ENCODE assay signal across 8 mouse cellular contexts in genomic region chr5:109996026-109996937, GRCm38 (mm10). TPM values are rescaled to one million over a fixed set of nuclear protein-coding genes. Genes with fewer than 3 reads are reported as not detected.
DNase-seq lines count a peak whose midpoint lies in the region; ATAC-seq and TF ChIP-seq lines count a peak whose summit lies in the region.
"Not testable (repeated sequence)": the region's sequence is repeated elsewhere in the genome, so short reads cannot be mapped to it uniquely, and the experiment has no call there.

Zfp932 (plus strand) TSS chr5:109996521.

- peak within 1 kb of the TSS; percentile 53 for H3K27ac ChIP-seq in MEL (ENCODE audit: control insufficient read depth, low read depth, low read length)
- not testable (repeated sequence) for H3K27ac ChIP-seq in hindbrain, embryonic 10.5 days; lung, embryonic 14.5 days (ENCODE audit: low read depth); neural tube, embryonic 15.5 days (replicated peaks)

- peak; percentile 92 for DNase-seq in MEL (ENCODE audit: low read depth, low spot score)
- DNase-seq in cerebellum, adult 18-20 months: peak; percentile 81 to 92
- DNase-seq in forelimb bud, embryonic 11.5 days (ENCODE audit: low read depth, low spot score): peak; percentile 63
- DNase-seq in hindbrain, embryonic 10.5 days (ENCODE audit: low spot score): peak; percentile 81
- DNase-seq in layer of hippocampus, adult 8-10 months (ENCODE audit: low spot score in 2 of 2): peak; percentile 81 to 82
- DNase-seq in lung, embryonic 14.5 days: not testable (repeated sequence)
- DNase-seq in thymus, adult 18-20 months: peak; percentile 64 to 73

- H3K4me2 ChIP-seq in lung, embryonic 14.5 days: peak within 1 kb of the TSS; percentile 60
- H3K4me2 ChIP-seq in neural tube, embryonic 15.5 days: not testable (repeated sequence)

- peak within 1 kb of the TSS; percentile 80 for H3K9ac ChIP-seq in MEL (ENCODE audit: control insufficient read depth, low read depth, low read length, poor library complexity, severe bottlenecking)
- H3K9ac ChIP-seq in lung, embryonic 14.5 days: peak within 1 kb of the TSS; percentile 51
- H3K9ac ChIP-seq in neural tube, embryonic 15.5 days (replicated peaks): not testable (repeated sequence)

- not testable (repeated sequence) for H3K9me3 ChIP-seq in MEL (replicated peaks; ENCODE audit: insufficient read depth, low read length); hindbrain, embryonic 10.5 days; lung, embryonic 14.5 days (ENCODE audit: low read depth, low read length); neural tube, embryonic 15.5 days (replicated peaks)

- not testable (repeated sequence) for H3K27me3 ChIP-seq in MEL (ENCODE audit: control insufficient read depth in 1 of 2, insufficient read depth in 2 of 2, low read length in 2 of 2); hindbrain, embryonic 10.5 days (ENCODE audit: insufficient read depth, poor library complexity, severe bottlenecking); lung, embryonic 14.5 days (ENCODE audit: insufficient read depth, low read length); neural tube, embryonic 15.5 days (replicated peaks)

- not testable (repeated sequence) for TF ChIP-seq CTCF in MEL (IDR thresholded peaks at IDR 0.05 in 2 of 3, conservative IDR thresholded peaks at IDR 0.05 in 1 of 3; ENCODE audit: control insufficient read depth in 1 of 3, insufficient read depth in 1 of 3, low read depth in 2 of 3, low read length in 3 of 3, poor library complexity in 1 of 3, severe bottlenecking in 1 of 3); lung, embryonic 14.5 days (IDR thresholded peaks at IDR 0.05; ENCODE audit: low read depth)

- no CpG with 5 or more reads among the region's 24 CpGs for WGBS in hindbrain, embryonic 10.5 days
- 3% methylated on average over 24 of the region's 24 CpGs for WGBS in lung, embryonic 14.5 days
- no CpG with 5 or more reads among the region's 24 CpGs for WGBS in neural tube, embryonic 15.5 days

- TF ChIP-seq POLR2A in MEL (IDR thresholded peaks at IDR 0.05; ENCODE audit: control insufficient read depth in 1 of 2, insufficient read depth in 1 of 2, low read depth in 1 of 2, low read length in 2 of 2, poor library complexity in 1 of 2): peak; percentile 33 to 69; a peak in 2 of 4 replicates

- TF ChIP-seq RAD21 in MEL (IDR thresholded peaks at IDR 0.05; ENCODE audit: low read depth, low read length): not testable (repeated sequence)

- H3K4me3 ChIP-seq in MEL (ENCODE audit: control insufficient read depth in 1 of 2, insufficient read depth in 1 of 2, low read depth in 2 of 2, low read length in 2 of 2): peak within 1 kb of the TSS; percentile 48 to 91
- not testable (repeated sequence) for H3K4me3 ChIP-seq in hindbrain, embryonic 10.5 days; neural tube, embryonic 15.5 days (replicated peaks)
- peak within 1 kb of the TSS; percentile 44 for H3K4me3 ChIP-seq in lung, embryonic 14.5 days (ENCODE audit: low read depth, low read length)

- not testable (repeated sequence) for H3K36me3 ChIP-seq in MEL (ENCODE audit: control insufficient read depth in 1 of 2, insufficient read depth in 2 of 2, low read length in 2 of 2); hindbrain, embryonic 10.5 days; lung, embryonic 14.5 days (ENCODE audit: insufficient read depth); neural tube, embryonic 15.5 days

- not testable (repeated sequence) for TF ChIP-seq EP300 in MEL (IDR thresholded peaks at IDR 0.05; ENCODE audit: low read depth in 1 of 2, low read length in 2 of 2)

- not testable (repeated sequence) for H3K4me1 ChIP-seq in MEL (ENCODE audit: control insufficient read depth in 1 of 2, insufficient read depth in 2 of 2, low read length in 2 of 2); hindbrain, embryonic 10.5 days (replicated peaks); lung, embryonic 14.5 days (ENCODE audit: insufficient read depth); neural tube, embryonic 15.5 days

- ATAC-seq in lung, embryonic 14.5 days (ENCODE audit: insufficient read depth): peak; percentile 100
- not testable (repeated sequence) for ATAC-seq in neural tube, embryonic 15.5 days (ENCODE audit: low FRiP score)

- peaks cover 12% of the 10 kb centered on the region for H3K79me2 ChIP-seq in MEL (ENCODE audit: control insufficient read depth, insufficient read depth, low read length, poor library complexity)

TF ChIP-seq in MEL, 35 proteins besides CTCF, POLR2A, EP300 and RAD21:
- TF ChIP-seq MXI1 (IDR thresholded peaks at IDR 0.05; ENCODE audit: low read depth, low read length) (peak; percentile 47), TBP (IDR thresholded peaks at IDR 0.05; ENCODE audit: low read depth, low read length) (peak; percentile 59), NELFE (IDR thresholded peaks at IDR 0.05; ENCODE audit: low read depth, low read length) (peak; percentile 55), HCFC1 (IDR thresholded peaks at IDR 0.05; ENCODE audit: low read depth, low read length) (peak; percentile 66)

RNA-seq across cellular contexts. Expression of gene Zfp932, which starts in this region (rescaled TPM):
- 18.0 and 18.8 TPM in 2 replicates for total RNA-seq in MEL (2012; rRNA removed)
- polyA plus RNA-seq in MEL (2012; ENCODE audit: insufficient read depth in 1 of 2, insufficient read length in 2 of 2, low read depth in 1 of 2, low replicate concordance in 2 of 2, missing spikeins in 1 of 2): 100 to 1,000 TPM in 1 of 2 experiments, 10 to 100 TPM in 1; 13.6 to 364 TPM
- polyA plus RNA-seq in hindbrain, embryonic 10.5 days (2016; fragmentation: Nextera tagmentation; extraction: Ambion mirVana): 18.0 and 21.0 TPM in 2 replicates
- total RNA-seq in layer of hippocampus, adult 8-10 months (2022): 10 to 100 TPM; 50.8 to 76.7 (median 63.9) TPM
- polyA plus RNA-seq in lung, embryonic 14.5 days (2014; fragmentation: Nextera tagmentation; extraction: Ambion mirVana): 22.8 TPM in 2 replicates
- 22.4 and 26.0 TPM in 2 replicates for polyA plus RNA-seq in neural tube, embryonic 15.5 days (2015; fragmentation: Nextera tagmentation; extraction: Ambion mirVana)
